Mouse (Mus musculus): ENCODE measurements around the gene Btbd18. TPM values are rescaled to one million over a fixed set of nuclear protein-coding genes. Genes with fewer than 3 reads are reported as not detected.
"Not testable (repeated sequence)": the region's sequence is repeated elsewhere in the genome, so short reads cannot be mapped to it uniquely, and the experiment has no call there.

The Btbd18 gene
- total RNA-seq, 4 experiments from 2014 or later, result not detected

DNA sequence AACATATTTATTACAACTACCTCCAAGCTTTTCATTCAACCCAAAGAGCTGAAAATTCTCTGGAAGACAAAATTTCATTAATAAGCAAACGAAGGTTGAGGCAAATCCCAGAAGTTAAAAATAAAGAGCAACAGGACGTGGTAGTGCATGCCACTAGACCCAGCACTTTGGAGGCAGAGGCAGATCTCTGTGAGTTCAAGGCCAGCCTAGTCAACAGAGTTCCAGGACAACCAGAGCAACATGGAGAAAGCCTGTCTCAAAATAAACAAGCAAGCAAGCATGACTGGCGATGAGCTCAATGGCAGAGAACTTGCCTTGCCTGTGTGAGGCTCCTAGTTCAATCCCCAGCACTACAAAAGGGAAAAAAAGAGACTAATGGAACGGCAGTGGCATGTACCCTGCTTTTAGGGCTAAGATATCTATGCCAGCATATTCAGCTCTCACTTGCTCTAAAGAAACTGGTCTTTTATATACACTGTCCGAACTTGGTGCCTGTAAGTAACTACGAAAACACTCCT is 11.8 kb upstream of the Btbd18 start:
- no peak for DNase-seq (ENCODE audit: low spot score)

- no peak for DNase-seq (ENCODE audit: low spot score)
Measured at GRCm38 (mm10) chr2:84648369-84648768, 10.5 kb upstream of the Btbd18 start.

GRCm38 (mm10) chr2:84649674-84650073 is 9.2 kb upstream of the Btbd18 start:
- no peak for DNase-seq (ENCODE audit: low spot score)

DNA sequence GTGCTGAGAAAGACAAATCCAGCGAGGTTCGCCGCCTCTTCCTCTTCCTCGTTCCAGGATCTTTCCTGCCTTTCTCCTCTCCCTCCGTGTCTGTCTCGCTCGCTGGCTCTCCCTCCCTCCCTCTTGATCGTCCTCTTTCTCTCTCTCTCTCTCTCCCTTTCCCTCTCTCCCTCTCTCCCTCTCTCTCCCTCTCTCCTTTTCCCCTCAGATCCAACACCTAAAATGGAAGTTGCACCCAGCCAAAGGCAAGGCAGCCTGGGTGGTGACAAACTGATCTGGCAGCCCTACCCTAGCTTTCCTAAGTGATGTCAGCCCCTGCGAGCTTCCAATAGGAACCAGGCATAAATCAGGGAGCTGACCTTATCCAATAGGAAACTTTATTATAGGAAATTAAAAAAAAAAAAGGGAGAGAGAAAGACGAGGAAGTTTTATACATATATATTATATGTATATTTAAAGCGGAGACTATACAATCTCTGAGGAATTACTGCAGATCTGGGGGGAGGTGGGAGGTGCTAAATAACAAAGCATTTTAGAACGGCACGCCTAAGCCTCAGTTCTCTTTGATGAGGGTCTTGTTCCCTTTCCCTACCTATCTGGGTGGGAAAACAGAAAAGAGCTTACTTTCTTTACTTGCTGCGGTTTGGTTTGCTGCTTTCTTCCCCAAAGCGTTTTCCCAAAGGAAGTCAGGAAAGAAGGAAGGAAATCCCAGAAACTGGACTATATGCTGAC is 8.2 kb upstream of the Btbd18 start, which contains the start of gene Ctnnd1:
Gene Ctnnd1, minus strand, starts transcription at position 302 of the 732 bp plus-strand sequence.
- DNase-seq (ENCODE audit: low spot score), result peak; percentile 94

GRCm38 (mm10) chr2:84653354-84653753 is 5.5 kb upstream of the Btbd18 start:
- DNase-seq (ENCODE audit: low spot score), result no peak

GRCm38 (mm10) chr2:84655864-84656263 is 3.0 kb upstream of the Btbd18 start:
- no peak for DNase-seq (ENCODE audit: low spot score)

DNA sequence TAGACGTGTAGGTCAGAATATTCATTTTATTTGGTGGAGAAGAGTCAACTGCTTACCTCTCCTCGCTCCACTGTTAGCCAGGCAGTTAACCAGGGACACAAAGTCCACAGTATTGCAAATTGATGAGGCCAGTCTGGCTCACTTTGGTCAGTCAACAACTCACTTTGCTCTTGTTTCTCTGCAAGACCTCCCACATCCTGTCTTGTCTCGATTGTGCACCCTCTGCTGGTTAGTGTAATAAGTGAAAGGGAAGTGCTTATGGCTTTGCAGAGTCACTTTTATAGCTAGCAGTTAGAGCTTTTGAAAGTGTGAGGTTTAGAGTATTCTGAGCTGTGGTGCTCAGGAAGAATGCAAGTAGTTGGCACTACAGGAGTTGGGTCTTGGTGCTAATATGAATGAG is 1.4 kb downstream of the Btbd18 start:
- DNase-seq (ENCODE audit: low spot score), result peak; percentile 79

- peak; percentile 42 for DNase-seq (ENCODE audit: low spot score)
Measured at GRCm38 (mm10) chr2:84662866-84663265, 4.0 kb downstream of the Btbd18 start.

DNA sequence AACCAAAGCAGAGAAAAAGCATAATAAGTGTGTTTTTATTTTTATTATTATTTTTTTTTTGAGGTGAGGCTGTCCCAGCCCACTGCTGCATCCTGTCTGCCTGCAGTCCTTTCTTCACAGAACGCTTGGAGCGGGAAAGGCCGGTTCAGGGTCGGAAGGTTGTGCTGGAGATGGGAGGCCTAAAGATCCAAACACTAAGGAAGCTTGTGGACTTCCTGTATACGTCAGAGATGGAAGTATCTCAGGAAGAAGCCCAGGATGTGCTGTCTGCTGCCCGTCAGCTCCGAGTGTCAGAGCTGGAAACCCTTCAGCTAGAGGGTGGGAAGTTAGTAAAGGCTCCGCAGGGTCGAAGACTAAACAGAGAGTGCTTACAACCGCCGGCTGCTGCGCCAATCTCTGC is 7.2 kb downstream of the Btbd18 start:
- DNase-seq (ENCODE audit: low spot score), result no peak

GRCm38 (mm10) chr2:84669828-84670568 is 11.1 kb downstream of the Btbd18 start:
- no peak for DNase-seq (ENCODE audit: low spot score)

GRCm38 (mm10) chr2:84670569-84670933 is 11.7 kb downstream of the Btbd18 start, which contains the start of gene Selenoh:
Gene Selenoh (minus strand): TSS chr2:84670770.
- peak; percentile 86 for DNase-seq (ENCODE audit: low spot score)

GRCm38 (mm10) chr2:84671535-84671934 is 12.7 kb downstream of the Btbd18 start:
- not testable (repeated sequence) for DNase-seq (ENCODE audit: low spot score)

GRCm38 (mm10) chr2:84677270-84677967 is 18.5 kb downstream of the Btbd18 start:
- DNase-seq (ENCODE audit: low spot score), result no peak

DNA sequence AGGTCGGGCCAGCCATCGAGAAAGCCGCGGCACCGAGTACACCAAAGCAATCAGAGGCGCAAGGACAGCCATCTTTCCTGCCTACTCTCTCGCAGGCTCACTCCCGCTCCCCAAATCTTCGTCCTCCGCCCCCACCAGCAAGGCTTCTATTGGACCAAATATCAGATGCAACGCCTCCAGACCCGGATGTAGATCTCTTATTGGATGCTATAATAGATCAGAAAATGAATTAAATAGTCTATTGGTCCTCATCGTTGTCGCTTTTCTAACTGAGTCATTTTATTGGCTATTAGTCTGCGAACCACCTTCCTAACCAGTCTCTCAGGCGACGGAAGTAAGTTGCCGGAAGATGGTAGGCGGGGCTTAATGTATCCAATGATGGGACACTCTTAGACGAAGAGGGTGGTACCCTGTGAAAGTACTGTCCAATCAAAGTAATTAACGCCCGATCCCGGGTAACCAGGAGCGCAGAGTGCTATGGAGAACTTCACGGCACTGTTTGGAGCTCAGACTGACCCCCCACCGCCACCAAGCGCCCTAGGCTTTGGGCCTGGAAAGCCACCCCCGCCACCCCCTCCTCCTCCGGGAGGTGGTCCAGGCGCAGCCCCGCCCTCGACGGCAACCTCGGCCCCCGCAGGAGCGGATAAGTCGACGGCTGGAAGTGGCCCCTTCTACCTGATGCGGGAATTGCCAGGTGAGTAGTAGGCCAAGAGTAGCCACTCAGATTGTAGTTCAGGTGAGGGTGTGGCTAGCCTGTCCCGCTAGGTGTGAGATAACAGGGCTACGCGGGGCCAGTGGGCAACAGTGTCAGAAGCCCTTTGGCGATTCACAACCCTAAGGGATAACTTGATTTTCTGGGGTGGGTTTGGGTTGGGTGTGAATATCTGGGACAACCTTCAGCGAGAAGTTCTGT is 19.3 kb downstream of the Btbd18 start, which contains the start of the genes Gm28635 and Med19:
Gene Gm28635, minus strand, starts transcription at position 74 of the 913 bp plus-strand sequence.
Gene Med19, plus strand, starts transcription at position 435 of the 913 bp plus-strand sequence.
- peak; percentile 100 for DNase-seq (ENCODE audit: low spot score)

DNA sequence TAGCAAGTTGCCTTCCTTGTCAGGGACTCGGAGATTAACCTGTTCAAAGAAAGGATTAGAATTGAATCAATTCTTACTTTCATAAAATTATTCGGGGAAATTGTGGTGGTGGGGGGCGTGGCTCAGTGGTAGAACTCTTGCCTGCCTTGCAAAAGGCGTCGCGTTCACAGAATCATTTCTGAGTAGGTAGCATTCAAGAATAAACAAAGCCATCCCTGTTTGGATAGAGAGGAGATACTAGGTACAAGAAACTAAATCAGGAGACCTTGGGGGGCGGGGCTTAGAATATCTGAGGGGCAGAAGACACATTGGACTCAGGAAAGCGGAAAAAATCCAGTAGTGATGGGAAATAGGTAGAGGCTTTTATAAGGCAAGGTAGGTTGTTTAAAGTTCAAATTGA is 20.1 kb downstream of the Btbd18 start, which contains the start of gene Tmx2:
Gene Tmx2, minus strand, starts transcription at position 125 of the 400 bp plus-strand sequence.
- no peak for DNase-seq (ENCODE audit: low spot score)

GRCm38 (mm10) chr2:84682605-84683183 is 23.8 kb downstream of the Btbd18 start:
- no peak for DNase-seq (ENCODE audit: low spot score)

DNA sequence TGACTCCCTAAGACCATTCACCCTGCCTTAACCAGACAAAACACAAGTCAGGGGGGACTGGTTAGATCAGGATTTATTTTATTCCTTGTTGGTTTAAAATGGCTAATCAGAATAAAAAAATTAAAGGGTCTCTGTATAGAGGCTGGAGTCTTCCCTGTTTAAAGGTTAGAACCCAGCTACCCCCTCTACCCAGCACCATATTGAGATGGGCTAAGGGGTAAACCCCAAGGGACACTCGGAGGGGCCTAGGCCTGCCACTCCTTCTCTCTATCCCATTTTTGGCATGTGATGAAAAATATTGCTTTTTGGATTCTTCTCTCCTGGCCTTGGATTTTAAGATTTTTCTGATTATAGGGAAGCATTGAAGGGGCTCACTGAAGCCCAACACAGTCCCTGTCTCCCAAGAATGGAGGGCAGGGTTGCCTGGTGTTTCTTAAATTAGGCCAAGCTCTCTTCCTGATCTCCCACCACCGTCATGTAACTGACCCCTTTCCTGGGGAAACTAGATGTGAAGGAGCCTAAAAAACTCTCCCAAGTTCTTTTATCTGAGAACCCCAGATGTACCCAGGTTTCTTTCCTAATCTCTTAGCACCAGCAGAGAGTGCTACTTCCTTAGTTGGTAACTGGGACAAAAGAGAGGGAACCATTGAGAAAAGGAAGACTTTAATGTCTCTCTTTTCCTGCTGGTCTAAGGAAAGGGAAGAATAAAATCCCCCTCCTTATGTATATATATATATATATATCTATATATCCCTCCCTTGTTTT is 29.4 kb downstream of the Btbd18 start:
- no peak for DNase-seq (ENCODE audit: low spot score)

DNA sequence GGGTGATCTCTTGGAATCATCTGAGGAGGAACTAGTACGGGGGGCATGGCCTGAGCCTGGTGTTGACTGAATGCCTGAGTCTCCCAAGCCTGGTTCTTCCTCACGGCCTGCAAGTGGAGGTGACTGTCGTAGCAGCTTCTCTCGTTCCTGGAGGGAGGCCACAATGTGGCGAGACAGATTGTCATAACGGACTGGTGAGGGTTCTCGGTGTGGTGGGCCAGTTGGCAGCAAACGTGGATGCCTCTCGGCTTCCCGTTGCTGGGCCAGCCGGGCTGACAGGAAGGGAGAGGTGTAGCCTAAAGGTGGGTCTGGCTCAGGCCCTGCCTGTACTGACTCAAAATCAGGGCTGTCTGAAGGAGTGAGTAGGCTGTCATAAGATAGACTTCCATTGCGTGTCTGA is 31.2 kb downstream of the Btbd18 start:
- no peak for DNase-seq (ENCODE audit: low spot score)

GRCm38 (mm10) chr2:84695007-84695695 is 36.3 kb downstream of the Btbd18 start:
- no peak for DNase-seq (ENCODE audit: low spot score)

Measured in heart, adult 8-10 months (tissue).